Mouse (Mus musculus): Measurements from ENCODE around the gene Ttc34.

GRCm38 (mm10) chr4:154895549-154895948, 58.3 kb downstream of the Ttc34 start:
- TF ChIP-seq CTCF (IDR thresholded peaks at IDR 0.05; ENCODE audit: borderline replicate concordance, extremely low read depth, insufficient read depth, insufficient read length) (no peak), POLR2A (IDR thresholded peaks at IDR 0.05; ENCODE audit: borderline replicate concordance, extremely low read depth, insufficient read depth, insufficient read length, poor library complexity, severe bottlenecking) (no peak)

Data from brain, embryonic 14.5 days (tissue).